Mouse (Mus musculus) urinary bladder, adult 18-20 months (tissue): Measurements from ENCODE around the gene Tcf3.

Experiments
- DNase-seq, 2 experiments: peaks; one replicate each; pipeline ENCODE4 v3.0.0; 2022; ENCODE audit warnings: low spot score in 2 of 2, mixed read lengths in 2 of 2

Gene Tcf3

GRCm38 (mm10) chr10:80385811-80386734 lies 47.4 kb downstream of the Tcf3 start:
- no peak for DNase-seq

GRCm38 (mm10) chr10:80385310-80385709 lies 48.1 kb downstream of the Tcf3 start:
- DNase-seq, result no peak

GRCm38 (mm10) chr10:80384709-80385108 lies 48.7 kb downstream of the Tcf3 start:
- no peak for DNase-seq

GRCm38 (mm10) chr10:80384115-80384639 lies 49.3 kb downstream of the Tcf3 start:
- DNase-seq, result no peak

GRCm38 (mm10) chr10:80383431-80383830 lies 50.0 kb downstream of the Tcf3 start:
- DNase-seq, result no peak

GRCm38 (mm10) chr10:80382641-80383365 lies 50.6 kb downstream of the Tcf3 start:
- no peak for DNase-seq

GRCm38 (mm10) chr10:80377716-80378115 lies 55.7 kb downstream of the Tcf3 start:
- DNase-seq, result no peak

- DNase-seq, result peak; percentile 74 to 79
Observed at GRCm38 (mm10) chr10:80376160-80376559, 57.3 kb downstream of the Tcf3 start.

- DNase-seq, result peak in 1 of 2 experiments; percentile 54
Observed at GRCm38 (mm10) chr10:80374063-80374462, 59.4 kb downstream of the Tcf3 start.

GRCm38 (mm10) chr10:80372706-80373105 lies 60.7 kb downstream of the Tcf3 start:
- no peak for DNase-seq

- no peak for DNase-seq
Observed at GRCm38 (mm10) chr10:80371983-80372382, 61.5 kb downstream of the Tcf3 start.

GRCm38 (mm10) chr10:80371411-80371966 lies 62.0 kb downstream of the Tcf3 start:
- DNase-seq, result no peak

GRCm38 (mm10) chr10:80369995-80370747 lies 63.3 kb downstream of the Tcf3 start:
- no peak for DNase-seq

- DNase-seq, result no peak
Observed at GRCm38 (mm10) chr10:80368392-80368791, 65.1 kb downstream of the Tcf3 start.

- DNase-seq, result no peak
Observed at GRCm38 (mm10) chr10:80367954-80368353, 65.5 kb downstream of the Tcf3 start.

GRCm38 (mm10) chr10:80365736-80366135 lies 67.7 kb downstream of the Tcf3 start:
- no peak for DNase-seq

GRCm38 (mm10) chr10:80363734-80364133 lies 69.7 kb downstream of the Tcf3 start:
- DNase-seq, result no peak
